Mouse (Mus musculus): ENCODE measurements around the gene Sult1a1.
"Not testable (repeated sequence)": the region's sequence is repeated elsewhere in the genome, so short reads cannot be mapped to it uniquely, and the experiment has no call there.

Sult1a1 gene

GRCm38 (mm10) chr7:126696886-126697285, 20.7 kb upstream of the Sult1a1 start:
- in situ Hi-C loops (cut with MboI): loop anchor here (10.0 kb wide), 1 partner anchor 112 kb away; the partner anchor contains the start of genes Apobr and Cln3

DNA sequence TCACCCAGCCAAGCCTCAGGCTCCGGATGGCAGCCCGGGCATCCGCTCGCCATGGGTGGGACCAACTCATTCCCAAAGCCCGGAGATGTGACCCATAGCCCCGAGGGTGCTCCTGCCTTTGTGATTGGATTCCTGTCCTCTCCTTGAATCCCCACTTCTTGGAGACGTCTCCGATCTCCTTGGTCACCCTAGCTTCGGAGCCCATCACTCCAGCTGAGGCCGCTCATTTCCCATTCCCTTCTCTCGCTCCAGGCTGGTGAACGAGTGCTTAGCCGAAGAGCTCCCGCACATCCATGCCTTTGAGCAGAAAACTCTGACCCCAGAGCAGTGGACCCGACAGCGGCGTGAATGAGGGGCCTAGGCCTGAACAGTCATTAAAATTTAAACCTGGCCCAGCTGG, 20.1 kb upstream of the Sult1a1 start:
- in situ Hi-C loops (cut with MboI): loop anchor here (10.0 kb wide), 1 partner anchor 112 kb away; the partner anchor contains the start of genes Apobr and Cln3

GRCm38 (mm10) chr7:126695631-126696207, 19.5 kb upstream of the Sult1a1 start, which contains the start of gene Slx1b:
Slx1b (minus strand) TSS chr7:126695784.
- in situ Hi-C loops (cut with MboI): loop anchor here (10.0 kb wide), 1 partner anchor 111 kb away; the partner anchor contains the start of genes Apobr and Cln3

DNA sequence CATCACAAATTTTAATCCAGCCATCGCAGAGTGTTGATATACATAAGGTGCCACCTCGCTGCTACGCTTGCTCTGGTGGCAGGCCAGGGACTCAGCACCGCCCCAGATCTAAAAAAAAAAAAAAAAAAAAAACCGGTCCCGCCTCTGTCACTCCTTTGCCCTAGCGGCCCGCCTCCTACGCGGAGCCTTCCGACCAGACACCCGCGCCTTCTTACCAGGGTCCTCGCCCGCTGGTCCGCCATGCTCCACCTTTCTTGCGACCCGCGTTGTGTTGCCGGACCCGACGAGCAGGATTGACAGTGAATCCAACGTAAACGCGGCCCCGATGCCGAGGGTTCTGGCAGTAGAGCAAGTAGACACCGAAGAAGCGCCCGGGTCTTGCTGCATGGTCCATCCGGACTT, 19.0 kb upstream of the Sult1a1 start, which contains the start of gene Bola2:
Gene Bola2, plus strand, starts transcription at position 192 of the 402 bp plus-strand sequence.
- in situ Hi-C loops (cut with MboI): loop anchor here (10.0 kb wide), 1 partner anchor 110 kb away; the partner anchor contains the start of genes Apobr and Cln3

DNA sequence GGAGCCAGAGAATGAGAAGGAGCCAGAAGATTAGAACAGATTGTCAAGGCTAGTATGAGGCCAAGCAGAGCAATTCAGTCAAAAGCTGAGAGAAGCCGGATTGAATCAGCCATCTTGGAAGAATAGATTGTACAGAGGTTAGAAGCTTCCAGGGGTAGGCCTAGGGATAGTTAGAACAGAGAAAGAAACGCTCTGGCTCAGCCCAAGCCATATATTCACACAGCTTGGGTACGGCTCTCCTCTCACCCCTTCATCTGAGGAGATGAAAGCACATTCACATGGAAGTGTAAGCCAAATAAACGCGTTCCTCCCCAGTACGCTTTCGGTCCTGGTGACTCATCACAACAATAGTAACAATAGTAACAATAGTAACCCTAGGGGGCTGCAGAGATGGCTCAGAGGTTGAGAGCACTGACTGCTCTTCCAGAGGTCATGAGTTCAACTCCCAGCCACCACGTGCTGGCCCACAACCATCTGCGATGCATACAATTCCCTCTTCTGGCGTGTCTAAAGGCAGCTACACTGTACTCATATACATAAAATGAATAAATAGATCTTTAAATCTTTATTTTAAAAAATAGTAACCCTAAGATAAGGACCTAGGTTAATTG, 18.3 kb upstream of the Sult1a1 start:
- in situ Hi-C loops (cut with MboI): loop anchor here (5.0 to 10.0 kb wide), 2 partner anchors 47 to 110 kb away; partner anchors contain the start of genes Apobr, Cln3 and Sgf29

DNA sequence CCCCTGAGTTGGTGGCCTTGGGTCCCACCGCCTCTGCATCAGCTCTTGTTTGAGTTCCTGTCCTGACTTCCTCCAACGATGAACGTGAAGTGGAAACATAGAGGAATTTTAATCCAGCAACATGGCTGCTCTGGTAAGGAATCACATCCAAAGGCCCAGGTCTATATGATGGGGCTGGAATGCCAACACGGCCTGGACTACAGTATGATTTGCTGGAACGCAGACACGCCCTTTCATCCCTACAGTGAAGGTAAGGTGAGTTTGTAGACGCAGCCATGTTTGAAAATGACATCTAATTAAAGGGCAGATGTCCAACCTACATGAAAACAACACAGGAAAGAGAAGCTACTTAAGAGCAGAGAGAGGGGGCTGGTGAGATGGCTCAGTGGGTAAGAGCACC, 17.5 kb upstream of the Sult1a1 start:
- in situ Hi-C loops (cut with MboI): loop anchor here (5.0 to 10.0 kb wide), 2 partner anchors 46 to 109 kb away; partner anchors contain the start of genes Apobr, Cln3 and Sgf29

DNA sequence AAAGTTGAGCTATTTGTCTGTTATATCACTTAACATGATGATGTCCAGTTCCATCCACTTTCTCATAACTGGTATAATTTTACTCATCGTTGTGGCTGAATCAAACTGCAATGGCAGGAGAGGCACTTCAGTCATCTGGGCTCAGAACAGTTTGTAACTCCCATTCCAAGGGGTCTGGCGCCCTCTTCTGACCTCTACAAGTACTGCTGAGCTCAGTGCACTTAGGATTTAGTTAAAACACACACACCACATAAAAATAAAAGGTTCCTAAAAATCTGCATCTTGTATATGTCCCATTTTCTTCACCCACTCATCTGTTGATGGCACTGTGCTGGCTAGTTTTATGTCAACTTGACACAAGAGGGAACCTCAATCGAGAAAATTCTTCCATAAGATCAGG, 17.0 kb upstream of the Sult1a1 start:
- in situ Hi-C loops (cut with MboI): loop anchor here (5.0 to 10.0 kb wide), 2 partner anchors 46 to 108 kb away; partner anchors contain the start of genes Apobr, Cln3 and Sgf29

GRCm38 (mm10) chr7:126692426-126692825, 16.2 kb upstream of the Sult1a1 start:
- in situ Hi-C loops (cut with MboI): loop anchor here (5.0 to 10.0 kb wide), 2 partner anchors 45 to 108 kb away; partner anchors contain the start of genes Apobr, Cln3 and Sgf29

- in situ Hi-C loops (cut with MboI): loop anchor here (5.0 to 10.0 kb wide), 2 partner anchors 44 to 107 kb away; partner anchors contain the start of genes Apobr, Cln3 and Sgf29
Measured at GRCm38 (mm10) chr7:126691676-126692075, 15.4 kb upstream of the Sult1a1 start.

- in situ Hi-C loops (cut with MboI): loop anchor here (5.0 to 10.0 kb wide), 2 partner anchors 43 to 106 kb away; partner anchors contain the start of genes Apobr, Cln3 and Sgf29
Measured at GRCm38 (mm10) chr7:126690737-126691136, 14.5 kb upstream of the Sult1a1 start.

- in situ Hi-C loops (cut with MboI): no loop called here
Measured at GRCm38 (mm10) chr7:126689021-126689420, 12.8 kb upstream of the Sult1a1 start.

GRCm38 (mm10) chr7:126688156-126688555, 11.9 kb upstream of the Sult1a1 start:
- in situ Hi-C loops (cut with MboI): not testable (repeated sequence)

GRCm38 (mm10) chr7:126681221-126681620, 5.0 kb upstream of the Sult1a1 start:
- in situ Hi-C loops (cut with MboI): no loop called here

DNA sequence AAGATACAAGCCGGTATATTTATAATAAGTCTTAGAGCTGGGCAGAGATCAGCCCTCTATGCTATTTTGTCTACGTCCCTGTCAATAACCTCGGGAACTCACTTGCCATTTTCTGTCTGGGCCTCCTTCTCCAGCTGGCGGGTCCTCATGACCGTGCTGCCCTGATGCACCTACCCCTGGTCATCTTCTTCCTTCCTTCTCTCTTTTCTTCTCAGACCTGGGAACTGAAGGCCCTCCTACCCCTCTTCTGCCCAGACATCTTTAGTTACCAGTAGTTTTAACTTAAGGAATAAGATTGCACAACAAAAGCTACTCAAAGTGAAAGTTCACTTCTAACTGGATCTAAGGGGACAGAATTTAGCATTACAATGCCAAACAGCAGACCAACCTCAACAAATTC, 3.5 kb upstream of the Sult1a1 start:
- in situ Hi-C loops (cut with MboI): no loop called here

DNA sequence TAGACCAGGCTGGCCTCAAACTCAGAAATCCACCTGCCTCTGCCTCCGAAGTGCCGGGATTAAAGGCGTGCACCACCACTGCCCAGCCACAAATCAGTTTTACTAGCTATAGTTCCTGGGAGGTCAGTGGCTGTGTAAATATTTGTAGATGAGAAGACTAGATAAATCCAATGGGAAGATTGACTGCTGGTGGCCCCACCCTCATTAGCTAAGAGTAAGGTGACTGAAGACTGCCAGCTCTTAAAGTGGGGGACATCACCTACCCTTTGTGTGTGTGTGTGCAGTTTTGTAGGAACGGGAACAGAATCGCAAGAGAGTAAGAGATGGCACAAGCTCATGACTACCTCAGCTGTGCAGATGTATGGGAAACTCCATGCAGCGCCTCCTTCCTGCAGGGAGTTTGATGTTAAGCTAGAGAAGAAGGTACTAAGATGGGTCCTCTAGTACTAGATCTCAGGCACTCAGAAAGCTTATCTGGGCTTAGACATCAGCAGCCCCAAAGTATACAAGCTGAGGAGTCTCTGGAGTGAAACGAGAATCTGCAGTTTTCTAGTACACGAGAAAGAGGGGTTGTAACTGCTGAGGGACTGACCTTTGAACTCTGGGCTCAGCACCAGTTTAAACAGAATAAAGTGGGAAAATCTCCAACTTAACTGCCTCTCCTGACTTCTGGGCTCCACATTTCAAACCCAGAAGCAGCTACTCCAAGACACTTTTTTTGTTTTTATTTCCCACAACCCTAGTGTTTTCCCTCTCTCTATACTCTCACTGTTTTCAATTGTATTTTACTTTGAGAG, 2.5 kb upstream of the Sult1a1 start:
- in situ Hi-C loops (cut with MboI): no loop called here

DNA sequence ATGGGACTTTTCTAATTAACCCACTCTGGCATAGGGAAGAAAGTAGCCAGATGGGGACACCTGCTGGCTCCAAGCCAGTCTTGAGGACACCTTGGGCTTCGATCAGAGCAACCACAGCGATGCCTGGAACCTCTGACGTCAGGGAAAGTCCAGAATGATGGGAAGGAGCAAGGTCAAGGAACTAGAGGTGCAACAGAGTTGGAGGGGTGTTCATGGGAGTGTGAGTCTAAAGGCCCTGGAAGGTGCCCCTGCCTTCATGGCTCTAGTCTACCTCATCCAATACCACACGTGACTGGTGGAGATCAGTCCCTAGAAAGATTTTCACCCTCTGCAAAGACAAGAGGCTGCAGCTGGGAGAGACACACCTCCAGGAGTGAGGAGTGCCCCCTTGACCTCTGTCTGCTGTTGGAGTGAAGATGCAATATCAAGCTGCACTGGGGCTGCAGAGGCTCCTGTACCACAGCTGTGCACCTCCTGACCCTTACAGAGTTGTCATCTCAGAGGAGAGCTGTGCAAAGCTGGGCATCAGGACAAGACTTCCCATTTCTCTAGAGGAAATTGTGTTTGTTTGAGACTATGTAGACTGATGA, 494 bp upstream of the Sult1a1 start:
- in situ Hi-C loops (cut with MboI): no loop called here

DNA sequence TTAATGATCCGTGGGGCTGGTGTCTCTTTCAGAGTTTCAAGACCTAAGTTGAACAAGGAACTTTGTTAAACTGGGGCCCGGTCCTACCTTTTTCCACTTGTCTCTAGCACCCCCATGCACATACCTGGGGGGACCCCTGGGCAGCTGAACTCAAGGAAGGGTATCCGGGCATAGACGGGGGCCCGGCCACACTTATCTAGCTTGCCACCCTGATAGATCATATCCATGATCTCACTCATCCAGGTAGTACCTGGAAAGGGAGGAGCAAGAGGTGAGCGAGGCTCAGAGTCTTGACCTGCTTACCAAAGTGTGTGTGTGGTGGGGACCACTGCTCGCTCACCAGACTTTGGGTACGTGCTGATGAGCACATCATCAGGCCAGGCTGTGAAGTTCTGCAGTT, 1.1 kb downstream of the Sult1a1 start:
- in situ Hi-C loops (cut with MboI): no loop called here

- in situ Hi-C loops (cut with MboI): no loop called here
Measured at GRCm38 (mm10) chr7:126672111-126672510, 4.1 kb downstream of the Sult1a1 start.

- in situ Hi-C loops (cut with MboI): no loop called here
Measured at GRCm38 (mm10) chr7:126670152-126670551, 6.1 kb downstream of the Sult1a1 start.

- in situ Hi-C loops (cut with MboI): no loop called here
Measured at GRCm38 (mm10) chr7:126668452-126668851, 7.8 kb downstream of the Sult1a1 start.

GRCm38 (mm10) chr7:126667495-126668090, 8.6 kb downstream of the Sult1a1 start:
- in situ Hi-C loops (cut with MboI): no loop called here
